Mouse (Mus musculus) midbrain, embryonic 14.5 days (tissue): ENCODE measurements at regions not wholly inside any gene's neighbourhood (a gene's known extent, or its start where the extent isn't known, plus 50 kb on each side); places are given as distances from the start of the nearest gene placed in this dataset.

ENCODE experiments used
- ATAC-seq: fragments of 200-750 bp; cut with Nextera tagmentation; 2 replicates; pipeline ENCODE4 v1.8.0; 2017; ENCODE audit warnings: moderate number of reproducible peaks, moderate library complexity; ENCODE audit not compliant: low FRiP score, low TSS enrichment
- DNase-seq: peaks from one replicate; pipeline ENCODE4 v3.0.0-alpha.2; 2015
- H3K27ac ChIP-seq: fragments of 300-500 bp; sonication (generic); replicated peaks from 2 replicates; pipeline ENCODE4 v1.5.1; 2014; ENCODE audit warnings: mild to moderate bottlenecking, low read depth, low read length, moderate library complexity
- H3K27me3 ChIP-seq: fragments of 300-500 bp; sonication (generic); 2 replicates; pipeline ENCODE4 v1.6.1; 2014; ENCODE audit warnings: low read length, control low read depth, mixed read lengths; ENCODE audit not compliant: control insufficient read depth, insufficient read depth
- H3K36me3 ChIP-seq: fragments of 300-500 bp; sonication (generic); 2 replicates; pipeline ENCODE4 v1.6.1; 2014; ENCODE audit warnings: low read length, control low read depth; ENCODE audit not compliant: control insufficient read depth, insufficient read depth
- H3K4me1 ChIP-seq: fragments of 300-500 bp; sonication (generic); 2 replicates; pipeline ENCODE4 v1.6.1; 2014; ENCODE audit warnings: mild to moderate bottlenecking, antibody characterized with exemption, low read length, control low read depth; ENCODE audit not compliant: control insufficient read depth, insufficient read depth
- H3K4me2 ChIP-seq: fragments of 300-500 bp; sonication (generic); 2 replicates; pipeline ENCODE4 v1.6.1; 2014; ENCODE audit warnings: mild to moderate bottlenecking, low read length, moderate library complexity
- H3K4me3 ChIP-seq: fragments of 300-500 bp; sonication (generic); replicated peaks from 2 replicates; pipeline ENCODE4 v1.5.1; 2014; ENCODE audit warnings: low read depth, low read length
- H3K9ac ChIP-seq: fragments of 300-500 bp; sonication (generic); replicated peaks from 2 replicates; pipeline ENCODE4 v1.6.1; 2014; ENCODE audit warnings: mild to moderate bottlenecking, low read length, moderate library complexity
- H3K9me3 ChIP-seq: fragments of 300-500 bp; sonication (generic); 2 replicates; pipeline ENCODE4 v1.6.1; 2016; ENCODE audit warnings: low read length, control low read depth, mixed read lengths; ENCODE audit not compliant: control insufficient read depth
- WGBS: fragments of 180-500 bp; shearing (Covaris S2); extraction: QIAGEN DNeasy Blood & Tissue Kit; methylation state at CpG from one replicate; pipeline ENCODE4 v1.1.7; 2014; 5-methylcytosine and 5-hydroxymethylcytosine counted together

DNA sequence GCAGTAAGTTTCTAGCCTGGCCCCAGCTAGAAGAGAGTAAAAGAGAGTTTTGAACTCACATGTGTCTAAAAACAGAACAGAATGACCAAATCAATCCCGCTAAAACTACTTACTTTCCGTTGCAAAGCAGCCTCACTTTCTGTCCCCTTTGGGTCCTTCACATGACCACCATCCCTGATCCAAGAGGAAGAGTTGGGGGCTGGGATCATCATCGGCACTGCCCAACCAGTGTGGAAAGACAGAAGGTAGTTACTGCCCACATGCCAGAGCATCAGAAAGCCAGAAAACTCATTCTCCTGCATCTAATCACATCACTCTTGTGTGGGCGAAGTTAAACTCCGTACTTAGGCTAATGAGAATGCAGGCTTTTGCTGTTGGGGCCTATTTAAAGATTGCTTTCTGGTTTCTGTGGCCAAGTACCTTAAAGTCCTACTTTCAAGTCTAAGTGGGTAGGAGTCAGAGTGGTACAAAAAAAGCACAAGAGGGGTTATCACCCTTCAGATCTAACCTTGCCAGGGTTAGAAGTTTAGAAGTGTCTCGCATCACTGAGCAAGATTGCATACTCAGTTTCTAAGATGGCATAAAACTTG, 184.0 kb upstream of the Cited2 start:
- no peak overlapping the region for H3K4me2 ChIP-seq
- ATAC-seq (no peak), DNase-seq (no peak)
- H3K9ac ChIP-seq: no peak overlapping the region
- H3K4me1 ChIP-seq: no peaks in the 10 kb centered on the region
- H3K9me3 ChIP-seq: no peaks in the 10 kb centered on the region
- WGBS: 92% methylated on average over 6 of the region's 6 CpGs
- H3K36me3 ChIP-seq: no peaks in the 10 kb centered on the region
- no peak overlapping the region for H3K27ac ChIP-seq
- no peaks in the 10 kb centered on the region for H3K27me3 ChIP-seq
- H3K4me3 ChIP-seq: no peak overlapping the region

DNA sequence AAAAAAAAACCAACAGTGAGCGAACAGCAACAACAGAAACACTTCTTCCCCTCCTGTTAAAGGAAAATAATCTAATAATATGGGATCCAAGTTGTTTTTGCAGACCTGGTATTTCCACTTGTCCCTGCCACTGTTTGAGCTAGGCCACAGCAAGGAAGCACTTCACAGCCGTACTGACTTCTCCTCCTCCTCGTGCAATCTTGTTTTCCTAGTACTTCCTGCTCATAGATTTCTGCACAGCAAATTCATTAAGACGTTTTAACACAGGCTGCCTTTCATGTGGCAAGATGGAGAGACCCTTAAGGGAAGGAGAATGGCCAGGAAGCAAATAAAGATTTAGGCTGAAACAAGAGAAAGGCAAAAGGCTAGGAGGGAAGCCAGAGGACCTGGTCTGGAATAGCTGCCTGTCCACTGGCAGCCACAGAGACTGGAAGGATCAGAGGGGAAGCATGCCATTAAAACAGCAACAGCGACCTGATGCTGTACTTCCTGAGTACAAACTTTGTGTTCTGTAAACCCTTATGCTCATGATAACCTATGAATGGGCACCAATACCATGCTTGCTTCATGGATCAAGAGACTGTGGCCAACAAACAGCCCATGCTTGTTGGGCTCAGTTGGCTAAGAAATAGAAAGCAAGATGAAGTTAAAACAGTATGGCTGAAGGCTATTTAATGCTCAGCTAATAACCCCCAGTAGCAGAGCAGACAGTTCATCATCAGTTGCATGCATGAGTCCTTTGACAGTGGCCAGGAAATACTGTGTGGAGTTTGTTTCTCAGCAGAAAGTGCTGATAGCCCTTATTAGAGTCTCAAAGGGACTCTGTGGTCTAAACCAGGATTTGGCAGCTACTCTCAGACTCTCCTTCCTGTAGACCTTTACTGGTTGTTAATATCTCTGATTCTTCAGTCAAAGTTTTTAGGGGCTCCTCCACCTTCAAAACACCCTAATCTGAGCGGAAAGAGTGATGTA, 182.3 kb upstream of the Cited2 start:
- H3K4me1 ChIP-seq: no peaks in the 10 kb centered on the region
- no peak overlapping the region for H3K4me3 ChIP-seq
- WGBS: 79% methylated on average over 6 of the region's 6 CpGs
- DNase-seq (no peak), ATAC-seq (no peak)
- H3K27ac ChIP-seq: no peak overlapping the region
- no peak overlapping the region for H3K9ac ChIP-seq
- H3K9me3 ChIP-seq: no peaks in the 10 kb centered on the region
- no peak overlapping the region for H3K4me2 ChIP-seq
- H3K27me3 ChIP-seq: no peaks in the 10 kb centered on the region
- no peaks in the 10 kb centered on the region for H3K36me3 ChIP-seq

DNA sequence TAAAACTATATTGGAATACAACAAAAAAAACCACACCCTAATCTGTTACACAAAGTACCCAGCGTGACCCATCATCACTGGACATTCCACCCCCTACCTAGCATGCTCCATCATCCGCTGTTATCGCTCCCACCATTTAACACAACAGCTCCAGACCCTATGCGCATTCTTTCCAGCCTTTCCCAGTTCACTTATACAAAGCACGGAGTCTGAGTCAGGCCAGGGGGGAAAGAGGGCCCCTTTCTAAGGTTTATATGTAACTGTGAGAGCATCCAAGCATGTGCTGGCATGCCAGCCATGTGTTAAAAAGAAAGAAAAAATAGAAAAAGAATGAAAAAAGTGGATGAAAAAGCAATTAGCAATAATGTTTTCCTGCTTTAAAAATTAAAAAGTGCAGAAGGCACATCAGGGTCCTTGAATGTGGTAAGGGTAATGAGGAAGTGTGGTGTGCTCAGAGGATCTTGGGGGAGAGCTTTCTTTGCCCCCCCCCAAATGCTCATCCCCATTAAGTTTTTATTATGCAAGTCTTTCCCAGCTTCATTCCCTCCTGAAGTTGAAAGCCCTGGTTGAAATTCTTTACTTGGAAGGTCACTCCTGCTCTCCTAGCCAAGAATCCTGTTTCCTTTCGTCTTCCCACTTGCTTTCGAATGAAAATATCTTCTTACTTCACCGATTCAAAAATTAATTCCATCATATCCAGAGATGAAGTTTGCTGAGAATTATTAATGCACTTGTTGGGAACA, 180.7 kb upstream of the Cited2 start:
- H3K36me3 ChIP-seq: no peaks in the 10 kb centered on the region
- H3K9ac ChIP-seq: no peak overlapping the region
- no peak overlapping the region for H3K27ac ChIP-seq
- no peak for ATAC-seq
- H3K27me3 ChIP-seq: no peaks in the 10 kb centered on the region
- no peak overlapping the region for H3K4me3 ChIP-seq
- no peaks in the 10 kb centered on the region for H3K4me1 ChIP-seq
- H3K4me2 ChIP-seq: no peak overlapping the region
- 86% methylated on average over 8 of the region's 8 CpGs for whole genome bisulfite sequencing
- no peaks in the 10 kb centered on the region for H3K9me3 ChIP-seq
- DNase-seq: no peak

DNA sequence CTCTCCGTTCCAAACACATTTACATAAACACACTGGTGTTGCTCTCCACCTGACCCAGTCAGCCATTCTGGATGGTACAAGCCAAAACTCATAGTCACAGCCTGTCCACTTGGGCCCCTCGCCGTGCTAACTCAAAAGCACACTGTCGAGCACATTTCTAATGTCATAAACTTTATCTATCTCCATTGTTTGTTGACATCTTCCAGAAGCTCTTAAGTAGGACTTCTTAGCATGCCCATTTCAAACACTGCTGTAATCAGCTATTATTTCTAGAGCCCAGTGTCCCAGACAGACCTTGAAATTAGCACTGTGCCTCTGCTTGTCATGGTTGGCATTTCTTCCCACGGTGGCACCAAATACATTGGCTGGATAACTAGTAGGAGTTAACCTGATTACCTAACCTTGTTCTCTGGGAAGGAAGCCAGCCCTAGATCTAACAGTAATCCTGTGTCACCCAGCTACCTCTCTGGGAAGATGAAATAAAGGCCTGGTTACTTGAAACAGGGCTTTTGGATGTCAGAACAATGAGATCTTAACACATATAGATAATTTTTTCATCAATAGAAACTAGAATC, 180.1 kb upstream of the Cited2 start:
- Histone ChIP-seq H3K27ac (no peak overlapping the region), H3K9me3 (no peaks in the 10 kb centered on the region), H3K27me3 (no peaks in the 10 kb centered on the region), H3K9ac (no peak overlapping the region), H3K4me2 (no peak overlapping the region), H3K4me1 (no peaks in the 10 kb centered on the region), H3K4me3 (no peak overlapping the region), H3K36me3 (no peaks in the 10 kb centered on the region)
- WGBS: 87% methylated on average over 5 of the region's 5 CpGs
- ATAC-seq: no peak
- DNase-seq: no peak

DNA sequence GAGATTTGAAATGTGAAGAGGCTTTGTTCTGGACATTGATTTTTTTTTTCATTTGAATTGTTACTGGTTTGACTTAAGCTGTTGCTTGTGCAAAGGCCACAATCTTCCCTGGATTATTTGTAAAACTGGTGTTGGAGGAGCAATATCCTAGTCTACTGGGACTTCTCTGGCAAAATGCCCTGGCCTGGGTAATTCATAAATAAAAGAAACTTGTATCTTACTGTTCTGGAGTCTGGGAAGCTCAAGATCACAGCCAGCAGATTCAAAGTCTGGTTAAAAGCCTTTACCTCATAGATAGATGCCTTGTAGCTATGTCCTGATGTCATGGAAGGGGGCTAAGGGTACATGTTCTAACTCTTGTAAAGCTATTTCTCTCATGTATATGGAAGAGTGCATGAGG, 177.7 kb upstream of the Cited2 start:
- no peak for DNase-seq
- Histone ChIP-seq H3K9ac (no peak overlapping the region), H3K4me1 (no peaks in the 10 kb centered on the region), H3K27me3 (no peaks in the 10 kb centered on the region), H3K4me3 (no peak overlapping the region), H3K27ac (no peak overlapping the region), H3K36me3 (no peaks in the 10 kb centered on the region), H3K9me3 (no peaks in the 10 kb centered on the region), H3K4me2 (no peak overlapping the region)
- no peak for ATAC-seq

DNA sequence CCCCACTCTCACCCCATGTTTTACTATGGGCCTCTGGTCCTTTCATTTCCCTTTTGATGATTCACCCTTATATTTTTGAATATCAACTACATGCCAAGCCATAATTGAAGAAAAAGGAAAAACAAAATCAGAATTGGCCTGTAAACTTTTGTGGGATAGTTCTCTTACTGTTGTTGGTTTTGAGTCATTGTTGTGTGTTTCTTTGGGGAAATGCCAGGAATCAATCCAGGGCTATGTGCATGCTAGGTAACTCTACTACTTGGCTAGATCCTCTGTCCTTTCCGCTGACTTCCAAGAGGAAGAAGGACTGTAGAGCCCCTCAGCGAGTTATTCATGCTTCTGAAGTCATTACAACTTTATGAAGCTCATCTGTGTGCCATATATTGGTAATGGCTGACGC, 175.0 kb upstream of the Cited2 start:
- DNase-seq: no peak
- no peak overlapping the region for H3K27ac ChIP-seq
- H3K4me1 ChIP-seq: no peaks in the 10 kb centered on the region
- no peaks in the 10 kb centered on the region for H3K27me3 ChIP-seq
- no peak overlapping the region for H3K4me2 ChIP-seq
- H3K4me3 ChIP-seq: no peak overlapping the region
- H3K9me3 ChIP-seq: no peaks in the 10 kb centered on the region
- WGBS: 94% methylated on average over 3 of the region's 3 CpGs
- no peak overlapping the region for H3K9ac ChIP-seq
- ATAC-seq: no peak
- no peaks in the 10 kb centered on the region for H3K36me3 ChIP-seq

DNA sequence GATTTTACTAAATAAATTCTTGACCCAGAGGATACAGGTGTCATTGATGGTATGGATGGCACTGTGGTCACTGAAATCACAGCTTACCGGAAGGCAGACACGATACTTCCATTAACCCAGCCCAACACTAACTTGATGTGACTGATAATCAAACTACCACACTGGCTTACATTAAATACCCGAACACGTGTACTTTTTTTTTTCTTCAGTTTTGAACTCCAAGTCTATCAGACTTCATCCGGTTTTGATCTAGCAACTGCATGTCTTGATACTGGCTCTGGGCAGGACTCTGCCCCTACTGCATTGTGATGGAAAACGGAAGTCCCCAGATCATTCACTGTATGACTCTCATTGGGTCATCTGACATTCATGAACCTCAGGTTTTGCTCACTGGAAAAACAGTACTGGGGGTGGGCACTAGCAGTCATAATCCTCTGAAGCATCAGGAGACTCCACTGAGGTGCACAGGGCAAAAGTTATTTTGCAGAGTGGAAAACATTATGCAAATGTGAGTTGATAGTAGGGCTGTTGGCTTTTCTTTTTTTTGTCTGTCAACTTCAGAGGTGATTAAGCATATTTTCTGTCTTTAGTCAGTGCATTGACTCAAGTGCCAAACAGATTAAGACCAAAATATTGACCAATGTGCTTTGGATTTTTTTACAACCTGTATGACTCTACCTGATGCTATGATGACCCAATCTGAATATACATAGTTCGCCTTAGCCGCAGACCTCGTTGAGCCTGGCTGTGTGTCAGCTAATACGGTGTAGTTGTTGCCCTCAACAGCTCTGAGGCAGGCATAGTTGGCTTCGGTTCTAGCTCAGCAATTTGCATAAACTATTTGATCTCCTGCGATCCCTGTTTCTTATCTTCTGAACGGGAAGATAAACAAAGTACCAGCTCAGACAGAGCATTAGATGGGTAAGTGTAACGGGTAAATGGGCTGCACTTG, 174.1 kb upstream of the Cited2 start:
- H3K4me2 ChIP-seq: no peak overlapping the region
- DNase-seq: no peak

More for the DNA sequence above, 174.1 kb upstream of the Cited2 start:
- H3K9ac ChIP-seq: no peak overlapping the region
- no peaks in the 10 kb centered on the region for H3K27me3 ChIP-seq
- no peaks in the 10 kb centered on the region for H3K9me3 ChIP-seq
- H3K27ac ChIP-seq: no peak overlapping the region
- H3K4me1 ChIP-seq: no peaks in the 10 kb centered on the region
- H3K4me3 ChIP-seq: no peak overlapping the region
- H3K36me3 ChIP-seq: no peaks in the 10 kb centered on the region
- ATAC-seq: no peak
- 90% methylated on average over 14 of the region's 14 CpGs for WGBS
